Mouse (Mus musculus): ENCODE results near the gene Sema3a. TPM values are rescaled to one million over a fixed set of nuclear protein-coding genes. Genes with fewer than 3 reads are reported as not detected.

Gene Sema3a
- total RNA-seq, 1 experiment from 2014 or later: not detected

DNA sequence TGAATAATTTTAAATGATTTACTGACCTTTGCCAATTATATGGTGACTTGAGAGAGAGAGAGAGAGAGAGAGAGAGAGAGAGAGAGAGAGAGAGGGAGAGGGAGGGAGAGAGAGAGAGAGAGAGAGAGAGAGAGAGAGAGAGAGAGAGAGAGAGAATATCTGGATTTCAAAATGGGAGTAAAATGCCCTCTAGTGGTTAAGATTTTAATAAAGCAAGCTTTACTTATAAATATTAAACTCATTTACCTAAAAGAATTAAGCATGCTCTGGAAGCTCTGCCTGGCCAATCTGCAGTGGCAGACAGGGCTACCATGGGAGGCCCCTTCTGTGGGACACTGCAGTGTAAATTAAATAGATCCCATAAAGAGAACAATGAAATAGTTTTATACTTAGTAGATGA, 505.5 kb downstream of the Sema3a start:
- ATAC-seq (replicated peaks; ENCODE audit: low read depth, poor library complexity, severe bottlenecking): no peak

- ATAC-seq (replicated peaks; ENCODE audit: low read depth, poor library complexity, severe bottlenecking): no peak
Observed at GRCm38 (mm10) chr5:13636237-13636636, 511.0 kb downstream of the Sema3a start.

Data from common myeloid progenitor, adult 5-6 weeks (primary cell).